Mouse (Mus musculus): Measurements from ENCODE around the gene Tie1.
"Not testable (repeated sequence)": the region's sequence is repeated elsewhere in the genome, so short reads cannot be mapped to it uniquely, and the experiment has no call there.

Tie1 gene

GRCm38 (mm10) chr4:118489717-118490132 is at the start of gene Tie1:
TSS of gene Tie1 (minus strand) at chr4:118490061.
- peak; percentile 25 for DNase-seq (ENCODE audit: low read depth, low spot score)

GRCm38 (mm10) chr4:118537801-118538200 is 47.9 kb upstream of the Tie1 start:
- DNase-seq (ENCODE audit: low read depth, low spot score), result no peak

GRCm38 (mm10) chr4:118535610-118536009 is 45.7 kb upstream of the Tie1 start:
- no peak for DNase-seq (ENCODE audit: low read depth, low spot score)

GRCm38 (mm10) chr4:118533605-118534004 is 43.7 kb upstream of the Tie1 start:
- no peak for DNase-seq (ENCODE audit: low read depth, low spot score)

GRCm38 (mm10) chr4:118533156-118533555 is 43.3 kb upstream of the Tie1 start:
- DNase-seq (ENCODE audit: low read depth, low spot score), result no peak

- DNase-seq (ENCODE audit: low read depth, low spot score), result no peak
Observed at GRCm38 (mm10) chr4:118532663-118533062, 42.8 kb upstream of the Tie1 start.

GRCm38 (mm10) chr4:118527720-118528119 is 37.9 kb upstream of the Tie1 start:
- DNase-seq (ENCODE audit: low read depth, low spot score), result no peak

- no peak for DNase-seq (ENCODE audit: low read depth, low spot score)
Observed at GRCm38 (mm10) chr4:118527335-118527681, 37.4 kb upstream of the Tie1 start.

- no peak for DNase-seq (ENCODE audit: low read depth, low spot score)
Observed at GRCm38 (mm10) chr4:118526408-118527334, 36.8 kb upstream of the Tie1 start, which contains the start of gene 2610528J11Rik. TSS of gene 2610528J11Rik (plus strand) at chr4:118526999.

- DNase-seq (ENCODE audit: low read depth, low spot score), result no peak
Observed at GRCm38 (mm10) chr4:118525779-118526178, 35.9 kb upstream of the Tie1 start.

GRCm38 (mm10) chr4:118523976-118524375 is 34.1 kb upstream of the Tie1 start:
- no peak for DNase-seq (ENCODE audit: low read depth, low spot score)

GRCm38 (mm10) chr4:118522248-118522647 is 32.4 kb upstream of the Tie1 start:
- DNase-seq (ENCODE audit: low read depth, low spot score), result no peak

- no peak for DNase-seq (ENCODE audit: low read depth, low spot score)
Observed at GRCm38 (mm10) chr4:118518208-118518607, 28.3 kb upstream of the Tie1 start.

- DNase-seq (ENCODE audit: low read depth, low spot score), result no peak
Observed at GRCm38 (mm10) chr4:118517497-118518146, 27.8 kb upstream of the Tie1 start.

GRCm38 (mm10) chr4:118516699-118517496 is 27.0 kb upstream of the Tie1 start:
- DNase-seq (ENCODE audit: low read depth, low spot score), result peak; percentile 27

GRCm38 (mm10) chr4:118509050-118509449 is 19.2 kb upstream of the Tie1 start:
- no peak for DNase-seq (ENCODE audit: low read depth, low spot score)

- not testable (repeated sequence) for DNase-seq (ENCODE audit: low read depth, low spot score)
Observed at GRCm38 (mm10) chr4:118507171-118507570, 17.3 kb upstream of the Tie1 start.

GRCm38 (mm10) chr4:118505551-118505950 is 15.7 kb upstream of the Tie1 start:
- DNase-seq (ENCODE audit: low read depth, low spot score), result no peak

GRCm38 (mm10) chr4:118500792-118501191 is 10.9 kb upstream of the Tie1 start:
- DNase-seq (ENCODE audit: low read depth, low spot score), result no peak

- no peak for DNase-seq (ENCODE audit: low read depth, low spot score)
Observed at GRCm38 (mm10) chr4:118500171-118500724, 10.4 kb upstream of the Tie1 start.

- no peak for DNase-seq (ENCODE audit: low read depth, low spot score)
Observed at GRCm38 (mm10) chr4:118490461-118490860, 600 bp upstream of the Tie1 start.

All from mesoderm, embryonic 11.5 days (tissue).